Mouse (Mus musculus): ENCODE data around the gene Gpc1. TPM values are rescaled to one million over a fixed set of nuclear protein-coding genes. Genes with fewer than 3 reads are reported as not detected.
A peak's percentile ranks its signal among the peaks of the same experiment; 100 is the strongest.

The Gpc1 gene
- polyA plus RNA-seq, 1 experiment from 2014 or later = 8.5 TPM

GRCm38 (mm10) chr1:92791070-92791831 is 40.2 kb upstream of the Gpc1 start:
- Histone ChIP-seq H3K36me3 (ENCODE audit: control insufficient read depth, insufficient read depth) (no peaks in the 10 kb centered on the region), H3K27me3 (replicated peaks; ENCODE audit: control insufficient read depth, insufficient read depth, low read length) (no peaks in the 10 kb centered on the region), H3K27ac (ENCODE audit: low read depth, low read length) (no peak overlapping the region), H3K4me3 (ENCODE audit: low read depth, low read length) (no peak overlapping the region), H3K4me1 (replicated peaks; ENCODE audit: control insufficient read depth, insufficient read depth, low read length) (no peaks in the 10 kb centered on the region; the same call in 1 of the 2 replicates), H3K9me3 (ENCODE audit: control insufficient read depth) (no peaks in the 10 kb centered on the region), H3K9ac (ENCODE audit: low read depth, low read length) (no peak overlapping the region), H3K4me2 (replicated peaks; ENCODE audit: low read depth) (peak overlapping the region; percentile 37)
- no peak for TF ChIP-seq CTCF (IDR thresholded peaks at IDR 0.05; ENCODE audit: low read depth)
- 4% methylated on average over 10 of the region's 10 CpGs for WGBS
- peak; percentile 8; the same call in 1 of the 2 replicates for ATAC-seq

GRCm38 (mm10) chr1:92793781-92794180 is 37.7 kb upstream of the Gpc1 start:
- 75% methylated on average over 5 of the region's 5 CpGs for WGBS
- H3K27ac ChIP-seq (ENCODE audit: low read depth, low read length) = no peak overlapping the region
- no peaks in the 10 kb centered on the region; the same call in 1 of the 2 replicates for H3K4me1 ChIP-seq (replicated peaks; ENCODE audit: control insufficient read depth, insufficient read depth, low read length)
- no peaks in the 10 kb centered on the region for H3K9me3 ChIP-seq (ENCODE audit: control insufficient read depth)
- no peak overlapping the region for H3K4me3 ChIP-seq (ENCODE audit: low read depth, low read length)
- H3K36me3 ChIP-seq (ENCODE audit: control insufficient read depth, insufficient read depth) = no peaks in the 10 kb centered on the region
- no peak overlapping the region for H3K9ac ChIP-seq (ENCODE audit: low read depth, low read length)
- no peak overlapping the region for H3K4me2 ChIP-seq (replicated peaks; ENCODE audit: low read depth)
- TF ChIP-seq CTCF (IDR thresholded peaks at IDR 0.05; ENCODE audit: low read depth) = no peak
- ATAC-seq = no peak
- H3K27me3 ChIP-seq (replicated peaks; ENCODE audit: control insufficient read depth, insufficient read depth, low read length) = no peaks in the 10 kb centered on the region

GRCm38 (mm10) chr1:92798425-92798824 is 33.0 kb upstream of the Gpc1 start:
- no peak overlapping the region for H3K9ac ChIP-seq (ENCODE audit: low read depth, low read length)
- no peaks in the 10 kb centered on the region for H3K4me1 ChIP-seq (replicated peaks; ENCODE audit: control insufficient read depth, insufficient read depth, low read length)
- H3K27me3 ChIP-seq (replicated peaks; ENCODE audit: control insufficient read depth, insufficient read depth, low read length) = no peaks in the 10 kb centered on the region
- no peak for TF ChIP-seq CTCF (IDR thresholded peaks at IDR 0.05; ENCODE audit: low read depth)
- H3K4me3 ChIP-seq (ENCODE audit: low read depth, low read length) = no peak overlapping the region
- H3K27ac ChIP-seq (ENCODE audit: low read depth, low read length) = no peak overlapping the region
- H3K4me2 ChIP-seq (replicated peaks; ENCODE audit: low read depth) = no peak overlapping the region
- WGBS = 72% methylated on average over 2 of the region's 2 CpGs
- H3K9me3 ChIP-seq (ENCODE audit: control insufficient read depth) = no peaks in the 10 kb centered on the region
- ATAC-seq = no peak
- H3K36me3 ChIP-seq (ENCODE audit: control insufficient read depth, insufficient read depth) = no peaks in the 10 kb centered on the region

- TF ChIP-seq CTCF (IDR thresholded peaks at IDR 0.05; ENCODE audit: low read depth) = no peak
- WGBS = 66% methylated on average over 5 of the region's 5 CpGs
- ATAC-seq = no peak
- no peak overlapping the region for H3K9ac ChIP-seq (ENCODE audit: low read depth, low read length)
- no peak overlapping the region for H3K27ac ChIP-seq (ENCODE audit: low read depth, low read length)
- H3K4me3 ChIP-seq (ENCODE audit: low read depth, low read length) = no peak overlapping the region
- no peaks in the 10 kb centered on the region for H3K4me1 ChIP-seq (replicated peaks; ENCODE audit: control insufficient read depth, insufficient read depth, low read length)
- H3K9me3 ChIP-seq (ENCODE audit: control insufficient read depth) = no peaks in the 10 kb centered on the region
- H3K4me2 ChIP-seq (replicated peaks; ENCODE audit: low read depth) = no peak overlapping the region
- no peaks in the 10 kb centered on the region for H3K36me3 ChIP-seq (ENCODE audit: control insufficient read depth, insufficient read depth)
- H3K27me3 ChIP-seq (replicated peaks; ENCODE audit: control insufficient read depth, insufficient read depth, low read length) = no peaks in the 10 kb centered on the region
Observed at GRCm38 (mm10) chr1:92799653-92800052, 31.8 kb upstream of the Gpc1 start.

GRCm38 (mm10) chr1:92802362-92802761 is 29.1 kb upstream of the Gpc1 start:
- Histone ChIP-seq H3K36me3 (ENCODE audit: control insufficient read depth, insufficient read depth) (no peaks in the 10 kb centered on the region), H3K27me3 (replicated peaks; ENCODE audit: control insufficient read depth, insufficient read depth, low read length) (no peaks in the 10 kb centered on the region), H3K9me3 (ENCODE audit: control insufficient read depth) (no peaks in the 10 kb centered on the region), H3K9ac (ENCODE audit: low read depth, low read length) (no peak overlapping the region), H3K4me1 (replicated peaks; ENCODE audit: control insufficient read depth, insufficient read depth, low read length) (no peaks in the 10 kb centered on the region), H3K4me3 (ENCODE audit: low read depth, low read length) (no peak overlapping the region), H3K27ac (ENCODE audit: low read depth, low read length) (no peak overlapping the region), H3K4me2 (replicated peaks; ENCODE audit: low read depth) (no peak overlapping the region)
- TF ChIP-seq CTCF (IDR thresholded peaks at IDR 0.05; ENCODE audit: low read depth) = no peak
- no peak for ATAC-seq
- WGBS = 94% methylated on average over 1 of the region's 1 CpGs

GRCm38 (mm10) chr1:92803376-92803775 is 28.1 kb upstream of the Gpc1 start:
- Histone ChIP-seq H3K27me3 (replicated peaks; ENCODE audit: control insufficient read depth, insufficient read depth, low read length) (no peaks in the 10 kb centered on the region), H3K9ac (ENCODE audit: low read depth, low read length) (no peak overlapping the region), H3K4me1 (replicated peaks; ENCODE audit: control insufficient read depth, insufficient read depth, low read length) (no peaks in the 10 kb centered on the region), H3K4me3 (ENCODE audit: low read depth, low read length) (no peak overlapping the region), H3K4me2 (replicated peaks; ENCODE audit: low read depth) (no peak overlapping the region), H3K9me3 (ENCODE audit: control insufficient read depth) (no peaks in the 10 kb centered on the region), H3K27ac (ENCODE audit: low read depth, low read length) (no peak overlapping the region), H3K36me3 (ENCODE audit: control insufficient read depth, insufficient read depth) (no peaks in the 10 kb centered on the region)
- TF ChIP-seq CTCF (IDR thresholded peaks at IDR 0.05; ENCODE audit: low read depth) = no peak
- 69% methylated on average over 4 of the region's 4 CpGs for WGBS
- ATAC-seq = no peak

All from intestine, postnatal 0 days (tissue).